Mouse (Mus musculus) small intestine, adult 2 months (tissue): Measurements from ENCODE around the gene Napsa.

ENCODE experiments used
- CTCF ChIP-seq: fragments of 200-500 bp; IDR thresholded peaks from 2 replicates; pipeline ENCODE4 v1.5.1; 2012; ENCODE audit warnings: low read depth, mild to moderate bottlenecking, control low read depth, inconsistent platforms, low read length, moderate library complexity, mixed read lengths; ENCODE audit not compliant: insufficient replicate concordance, insufficient read length; ENCODE audit errors: extremely low read depth
- POLR2A ChIP-seq: fragments of 200-500 bp; IDR thresholded peaks from 2 replicates; pipeline ENCODE4 v1.6.1; 2012; ENCODE audit warnings: low read depth, mild to moderate bottlenecking, control low read depth, inconsistent platforms, low read length, moderate library complexity

GRCm38 (mm10) chr7:44565414-44565813, 6.8 kb upstream of the Napsa start:
- TF ChIP-seq CTCF (no peak), POLR2A (no peak)
